Mouse (Mus musculus) embryonic fibroblast, embryonic 13.5 days (primary cell): ENCODE data around the gene Bicra.

Experiments
- CTCF ChIP-seq: IDR thresholded peaks from 2 replicates; pipeline ENCODE4 v1.5.1; 2011; ENCODE audit warnings: mild to moderate bottlenecking, control low read depth, low read length, moderate library complexity, borderline replicate concordance; ENCODE audit not compliant: insufficient read depth
- POLR2A ChIP-seq: IDR thresholded peaks from 2 replicates; pipeline ENCODE4 v1.6.1; 2011; ENCODE audit warnings: low read depth, mild to moderate bottlenecking, control low read depth, low read length, moderate library complexity

DNA sequence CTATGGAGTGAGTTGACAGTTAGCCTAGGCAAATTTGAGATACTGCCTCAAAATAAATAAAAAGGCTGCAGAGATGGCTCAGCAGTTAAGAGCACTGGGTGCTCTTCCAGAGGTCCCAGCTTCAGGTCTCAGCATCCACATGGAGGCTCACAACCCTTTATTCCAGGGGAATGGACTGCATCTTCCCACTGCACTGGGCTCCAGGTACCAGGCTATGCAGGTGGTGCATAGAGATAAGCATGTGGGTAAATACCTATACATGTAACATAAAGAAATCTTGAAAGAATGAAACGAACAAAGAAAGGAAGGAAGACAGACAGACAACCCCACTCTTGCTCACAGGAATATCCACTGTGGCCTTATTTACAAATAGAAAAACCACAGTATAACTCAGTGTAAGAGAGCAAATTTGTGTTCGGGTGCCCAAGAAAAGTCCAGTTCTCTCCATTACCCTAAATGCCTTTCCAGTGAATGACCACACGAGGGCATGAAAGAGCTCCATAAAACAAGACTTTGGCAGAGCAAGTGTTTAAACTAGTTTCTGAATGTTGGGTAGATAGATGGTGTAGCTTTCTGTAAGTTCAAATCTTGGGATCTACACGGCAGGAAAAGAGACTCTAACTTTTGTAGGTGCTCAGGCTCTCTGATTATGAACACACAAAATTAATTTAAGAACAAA, 64.9 kb downstream of the Bicra start:
- TF ChIP-seq POLR2A (no peak), CTCF (no peak)
